Mouse (Mus musculus) CD4-positive, CD25-positive, alpha-beta regulatory T cell, adult 4 months (primary cell): ENCODE measurements at regions not wholly inside any gene's neighbourhood (a gene's known extent, or its start where the extent isn't known, plus 50 kb on each side); places are given as distances from the start of the nearest gene placed in this dataset.

Experiments
- ATAC-seq: one replicate; pipeline ENCODE4 v1.8.0; 2017

GRCm38 (mm10) chr3:52498506-52499228 lies 230.5 kb downstream of the Foxo1 start:
- ATAC-seq: peak; percentile 72

- ATAC-seq: no peak
Observed at GRCm38 (mm10) chr3:52496965-52497364, 228.8 kb downstream of the Foxo1 start.

- no peak for ATAC-seq
Observed at GRCm38 (mm10) chr3:52495401-52495800, 227.3 kb downstream of the Foxo1 start.

GRCm38 (mm10) chr3:52494924-52495323 lies 226.8 kb downstream of the Foxo1 start:
- ATAC-seq: peak; percentile 52

GRCm38 (mm10) chr3:52479186-52479585 lies 211.1 kb downstream of the Foxo1 start:
- ATAC-seq: no peak

- ATAC-seq: peak; percentile 89
Observed at GRCm38 (mm10) chr3:52469900-52470299, 201.8 kb downstream of the Foxo1 start.

DNA sequence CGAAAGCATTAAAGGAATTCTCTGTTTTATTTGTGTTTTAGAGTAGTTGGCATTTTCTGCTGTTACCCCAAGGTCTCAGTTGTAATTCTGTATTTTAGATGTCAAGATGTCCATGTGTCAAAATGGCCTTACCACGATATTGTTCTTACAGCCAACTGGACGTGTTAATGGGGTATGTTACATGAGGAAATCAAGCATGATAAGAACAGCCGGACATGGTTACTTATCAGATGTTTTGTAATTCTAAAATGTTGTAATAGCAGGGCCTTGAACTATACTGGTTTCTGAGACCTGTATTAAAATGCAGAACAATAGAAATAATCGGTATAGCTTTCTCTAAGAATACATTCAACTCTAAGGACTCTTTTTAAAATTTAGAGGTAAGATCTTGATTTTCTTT lies 201.3 kb downstream of the Foxo1 start:
- ATAC-seq: no peak

GRCm38 (mm10) chr3:52468326-52468725 lies 200.2 kb downstream of the Foxo1 start:
- no peak for ATAC-seq

- ATAC-seq: no peak
Observed at GRCm38 (mm10) chr3:52467876-52468275, 199.7 kb downstream of the Foxo1 start.

- ATAC-seq: no peak
Observed at GRCm38 (mm10) chr3:52466984-52467565, 198.9 kb downstream of the Foxo1 start.

GRCm38 (mm10) chr3:52466571-52466970 lies 198.4 kb downstream of the Foxo1 start:
- no peak for ATAC-seq

GRCm38 (mm10) chr3:52463911-52464310 lies 195.8 kb downstream of the Foxo1 start:
- ATAC-seq: no peak

- no peak for ATAC-seq
Observed at GRCm38 (mm10) chr3:52454955-52455354, 186.8 kb downstream of the Foxo1 start.

DNA sequence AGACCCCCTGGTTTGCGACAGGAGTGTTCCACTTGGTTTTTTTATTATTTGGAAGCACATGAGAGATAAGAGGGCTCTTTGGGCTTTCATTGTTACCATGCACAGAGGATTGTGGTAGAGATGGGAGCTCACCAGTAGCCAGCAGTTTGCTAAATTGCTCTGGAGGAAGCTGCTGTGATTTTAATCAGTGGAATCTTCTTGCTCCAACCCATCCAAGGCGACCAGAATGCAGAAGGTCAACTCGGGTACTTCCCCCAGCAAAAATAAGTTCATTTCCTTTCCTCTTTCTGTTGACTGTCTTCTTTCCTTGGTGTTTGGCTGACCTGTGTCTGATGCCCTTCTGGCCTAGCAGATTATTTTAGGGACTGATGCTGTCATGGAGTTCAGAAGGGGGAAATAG lies 184.9 kb downstream of the Foxo1 start:
- no peak for ATAC-seq

DNA sequence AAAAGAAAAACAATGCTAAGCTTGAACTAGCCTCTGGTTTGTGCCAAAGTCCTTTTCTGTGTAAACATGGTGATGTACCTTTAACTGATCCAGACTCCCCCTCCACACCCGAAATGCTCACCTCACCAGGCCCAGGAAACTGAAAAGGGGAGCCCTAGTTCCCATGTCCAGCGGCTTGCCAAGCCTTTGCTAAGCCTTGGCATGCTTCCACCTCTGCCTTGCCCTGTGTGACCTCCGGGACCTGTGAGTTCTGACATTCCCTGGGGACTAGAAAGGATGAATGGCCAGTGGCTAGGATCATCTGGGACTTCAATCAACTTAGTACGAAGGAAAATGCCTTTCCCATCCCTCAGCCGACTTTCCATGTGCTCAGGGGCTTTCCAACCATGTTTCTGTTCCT lies 184.2 kb downstream of the Foxo1 start:
- ATAC-seq: no peak

- no peak for ATAC-seq
Observed at GRCm38 (mm10) chr3:52446991-52447390, 178.9 kb downstream of the Foxo1 start.

GRCm38 (mm10) chr3:52446500-52446899 lies 178.4 kb downstream of the Foxo1 start:
- ATAC-seq: no peak

DNA sequence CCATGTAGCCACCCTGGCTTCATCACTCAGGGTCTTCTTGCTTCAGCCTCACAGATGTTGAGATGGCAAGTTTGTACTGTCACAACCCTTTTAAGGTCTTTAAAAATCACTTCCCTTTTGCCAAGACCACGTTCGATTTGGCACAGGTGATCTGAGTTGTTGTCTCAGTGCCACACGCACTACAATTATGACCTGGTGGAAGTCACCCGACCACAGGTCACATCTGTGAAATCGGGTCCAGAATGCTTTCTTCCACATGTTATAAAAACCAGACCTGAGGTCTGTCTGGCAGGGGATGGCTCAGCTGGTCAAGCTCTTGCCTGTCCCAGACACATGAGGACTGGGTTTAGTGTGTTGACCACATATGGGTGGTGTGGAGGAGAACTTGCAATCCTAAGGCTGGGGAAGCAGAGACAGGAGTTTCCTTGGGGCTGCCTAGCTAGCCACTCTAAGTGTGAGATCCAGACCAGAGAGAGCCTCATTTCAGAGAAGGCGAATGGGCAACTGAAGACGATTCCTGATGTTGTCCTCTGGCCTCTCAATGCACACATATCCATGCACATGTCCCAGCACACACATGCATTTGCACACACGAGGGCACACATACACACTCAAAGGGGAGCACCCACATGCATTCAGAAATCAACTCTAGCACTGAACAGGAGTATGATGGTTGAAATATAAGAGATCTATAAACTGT lies 176.4 kb downstream of the Foxo1 start:
- ATAC-seq: no peak

- ATAC-seq: peak; percentile 47
Observed at GRCm38 (mm10) chr3:52443856-52444255, 175.7 kb downstream of the Foxo1 start.

DNA sequence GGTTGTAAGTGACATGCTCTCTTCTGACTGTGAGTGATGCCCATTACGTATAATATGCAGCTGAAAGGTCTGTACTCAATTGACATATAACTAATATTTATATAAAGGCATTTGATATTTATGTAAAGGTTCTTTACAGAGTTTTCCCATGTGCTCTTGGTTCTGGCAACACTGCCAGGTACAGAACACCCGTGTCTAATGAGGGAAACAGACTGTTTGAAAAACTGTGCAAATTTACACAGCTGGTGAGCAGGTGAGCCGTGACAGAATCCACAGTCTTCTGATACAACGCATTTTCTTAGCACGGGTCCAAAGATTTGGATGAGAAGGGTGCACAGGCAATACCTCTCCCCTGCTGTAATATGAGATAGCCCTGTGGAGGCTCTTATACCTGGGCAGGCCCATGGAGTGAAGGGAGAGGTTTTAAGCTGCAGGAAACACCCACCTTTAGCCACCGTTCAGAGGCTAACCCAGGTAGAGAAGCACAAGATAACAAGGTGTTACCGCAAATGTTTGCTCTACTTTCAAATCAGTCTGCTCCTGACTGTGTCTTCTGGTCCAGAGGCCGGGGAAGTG lies 161.0 kb downstream of the Foxo1 start:
- no peak for ATAC-seq

DNA sequence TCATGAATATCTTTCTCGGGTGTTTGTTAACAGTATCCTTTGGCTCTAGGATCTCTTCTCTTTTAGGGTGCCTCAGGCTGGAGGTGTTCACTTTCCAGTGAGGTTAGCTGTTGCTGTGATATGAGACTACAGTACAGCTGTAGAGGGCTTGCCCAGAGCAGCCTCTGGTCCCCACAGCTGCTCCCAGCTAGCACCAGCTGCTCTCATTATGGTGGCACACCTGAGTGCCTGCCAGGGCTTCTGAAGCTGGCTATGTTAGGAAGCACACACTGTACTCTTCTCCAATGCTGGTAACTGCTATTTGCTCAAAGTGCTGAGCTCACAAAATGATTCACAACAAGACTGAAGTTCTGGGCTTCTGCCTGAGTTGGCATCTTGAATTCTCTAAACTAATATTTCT lies 154.7 kb downstream of the Foxo1 start:
- no peak for ATAC-seq

GRCm38 (mm10) chr3:52416261-52416660 lies 148.1 kb downstream of the Foxo1 start:
- no peak for ATAC-seq

DNA sequence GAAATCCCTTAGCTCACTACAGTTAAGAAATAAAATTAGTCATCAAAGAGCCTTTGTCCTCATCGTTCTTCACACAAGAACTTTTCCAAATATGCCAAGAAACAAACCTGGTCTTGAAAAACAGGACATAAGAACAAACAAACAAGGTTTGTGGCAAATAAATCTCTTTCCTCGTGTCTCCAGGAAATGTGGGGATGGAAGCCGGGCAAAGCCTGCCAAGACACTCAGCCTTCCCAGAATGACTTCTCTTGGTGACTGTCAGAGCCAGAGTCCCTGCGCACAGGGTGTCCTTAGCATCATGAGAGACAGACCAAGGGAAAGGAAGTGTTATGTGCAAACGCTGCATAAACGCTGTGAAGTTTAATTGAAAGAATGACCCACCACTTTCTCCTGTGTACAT lies 147.2 kb downstream of the Foxo1 start:
- no peak for ATAC-seq

GRCm38 (mm10) chr3:52414017-52414416 lies 145.9 kb downstream of the Foxo1 start:
- ATAC-seq: no peak
